Mouse (Mus musculus) heart, embryonic 16.5 days (tissue): ENCODE results near the gene Dcdc2b. TPM values are rescaled to one million over a fixed set of nuclear protein-coding genes. Genes with fewer than 3 reads are reported as not detected.

Experiments
- ATAC-seq: fragments of 200-750 bp; cut with Nextera tagmentation; replicated peaks from 2 replicates; pipeline ENCODE4 v1.8.0; 2017; ENCODE audit warnings: moderate number of reproducible peaks; ENCODE audit not compliant: insufficient read depth, low FRiP score; ENCODE audit errors: extremely low read depth
- H3K27ac ChIP-seq: fragments of 300-500 bp; sonication (generic); 2 replicates; pipeline ENCODE4 v1.5.1; 2014; ENCODE audit warnings: mild to moderate bottlenecking, low read length, control low read depth, moderate library complexity
- H3K27me3 ChIP-seq: fragments of 300-500 bp; sonication (generic); 2 replicates; pipeline ENCODE4 v1.6.1; 2014; ENCODE audit warnings: low read length, mixed read lengths; ENCODE audit not compliant: control insufficient read depth, insufficient read depth
- H3K36me3 ChIP-seq: fragments of 300-500 bp; sonication (generic); 2 replicates; pipeline ENCODE4 v1.6.1; 2014; ENCODE audit not compliant: control insufficient read depth, insufficient read depth
- H3K4me1 ChIP-seq: fragments of 300-500 bp; sonication (generic); 2 replicates; pipeline ENCODE4 v1.6.1; 2014; ENCODE audit warnings: low read length, mixed read lengths; ENCODE audit not compliant: control insufficient read depth, insufficient read depth
- H3K4me2 ChIP-seq: fragments of 300-500 bp; sonication (generic); 2 replicates; pipeline ENCODE4 v1.6.1; 2014; ENCODE audit warnings: low read depth, mild to moderate bottlenecking, control low read depth, low read length
- H3K4me3 ChIP-seq: fragments of 300-500 bp; sonication (generic); 2 replicates; pipeline ENCODE4 v1.5.1; 2014; ENCODE audit warnings: mild to moderate bottlenecking, control low read depth, low read length
- H3K9ac ChIP-seq: fragments of 300-500 bp; sonication (generic); 2 replicates; pipeline ENCODE4 v1.6.1; 2014; ENCODE audit warnings: low read length, control low read depth
- H3K9me3 ChIP-seq: fragments of 300-500 bp; sonication (generic); replicated peaks from 2 replicates; pipeline ENCODE4 v1.6.1; 2016; ENCODE audit warnings: low read length; ENCODE audit not compliant: control insufficient read depth
- WGBS: fragments of 180-500 bp; shearing (Covaris S2); extraction: QIAGEN DNeasy Blood & Tissue Kit; methylation state at CpG from one replicate; pipeline ENCODE4 v1.1.7; 2014; 5-methylcytosine and 5-hydroxymethylcytosine counted together
- polyA plus RNA-seq: library from polyadenylated mRNA; unstranded; fragments of >200 nt; fragmentation: Nextera tagmentation; extraction: Ambion mirVana; gene quantifications from 2 replicates; pipeline ENCODE4 v1.2.1, GENCODE M21; 2015

Gene Dcdc2b
- polyA plus RNA-seq, 1 experiment from 2014 or later = 1.8 TPM

DNA sequence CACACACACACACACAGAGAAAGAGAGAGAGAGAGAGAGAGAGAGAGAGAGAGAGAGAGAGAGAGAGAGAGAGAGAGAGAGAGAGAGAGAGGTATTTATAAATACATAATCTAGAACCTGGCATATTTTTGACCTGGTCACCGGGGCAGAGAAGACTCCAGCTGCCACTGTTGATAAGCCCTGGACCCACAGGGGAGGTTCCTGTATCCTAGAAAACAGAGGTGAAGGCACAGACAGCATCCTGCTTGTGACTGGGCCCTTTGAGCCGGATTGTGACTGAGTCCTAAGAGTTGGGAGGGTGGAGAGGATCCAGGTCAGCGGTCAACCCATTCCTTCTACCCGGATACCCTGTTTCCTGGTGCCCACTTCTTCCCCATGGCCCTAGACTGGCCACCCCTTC lies 25.2 kb downstream of the Dcdc2b start:
- H3K4me3 ChIP-seq = no peak overlapping the region
- no peak for ATAC-seq
- H3K36me3 ChIP-seq = peaks cover 31% of the 10 kb centered on the region
- no peaks in the 10 kb centered on the region for H3K27me3 ChIP-seq
- no peak overlapping the region for H3K4me2 ChIP-seq
- H3K9ac ChIP-seq = no peak overlapping the region
- no peak overlapping the region for H3K27ac ChIP-seq
- no peaks in the 10 kb centered on the region for H3K9me3 ChIP-seq
- H3K4me1 ChIP-seq = peaks cover 8% of the 10 kb centered on the region; the same call in 1 of the 2 replicates
- 60% methylated on average over 4 of the region's 4 CpGs for WGBS

DNA sequence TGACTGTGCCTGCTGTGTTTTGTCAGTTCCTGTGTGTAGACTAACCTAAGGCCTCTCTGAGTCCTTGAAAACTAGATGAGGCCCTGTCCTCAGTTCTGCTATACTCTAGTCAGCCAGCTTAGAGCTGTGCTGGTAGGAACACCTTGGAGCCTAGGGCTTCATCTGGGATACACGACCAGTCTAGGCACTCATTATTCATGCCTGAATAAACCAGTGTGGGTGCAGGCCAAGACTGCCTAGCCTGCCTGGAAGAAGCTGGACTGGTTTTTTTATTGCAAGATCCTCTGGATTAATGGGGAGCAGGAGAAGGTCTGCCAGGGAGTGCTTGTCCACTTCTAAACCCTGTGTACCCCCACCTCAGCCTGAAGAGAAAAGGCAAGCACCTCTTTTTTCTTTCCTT lies 27.1 kb downstream of the Dcdc2b start:
- Histone ChIP-seq H3K9ac (no peak overlapping the region), H3K4me1 (peaks cover 8% of the 10 kb centered on the region; the same call in 1 of the 2 replicates), H3K4me3 (no peak overlapping the region), H3K4me2 (no peak overlapping the region), H3K9me3 (no peaks in the 10 kb centered on the region), H3K36me3 (peaks cover 15% of the 10 kb centered on the region), H3K27ac (no peak overlapping the region), H3K27me3 (no peaks in the 10 kb centered on the region)
- 59% methylated on average over 1 of the region's 1 CpGs for WGBS
- ATAC-seq = no peak

GRCm38 (mm10) chr4:129585773-129586172 lies 28.3 kb downstream of the Dcdc2b start:
- H3K36me3 ChIP-seq = peaks cover 4% of the 10 kb centered on the region
- no peak overlapping the region for H3K27ac ChIP-seq
- H3K4me2 ChIP-seq = peak overlapping the region; percentile 85; the same call in 1 of the 2 replicates
- whole genome bisulfite sequencing = 78% methylated on average over 9 of the region's 9 CpGs
- H3K9me3 ChIP-seq = no peaks in the 10 kb centered on the region
- H3K4me3 ChIP-seq = no peak overlapping the region; the same call in 1 of the 2 replicates
- ATAC-seq = no peak
- peaks cover 8% of the 10 kb centered on the region; the same call in 1 of the 2 replicates for H3K4me1 ChIP-seq
- no peaks in the 10 kb centered on the region for H3K27me3 ChIP-seq
- H3K9ac ChIP-seq = no peak overlapping the region; the same call in 1 of the 2 replicates

DNA sequence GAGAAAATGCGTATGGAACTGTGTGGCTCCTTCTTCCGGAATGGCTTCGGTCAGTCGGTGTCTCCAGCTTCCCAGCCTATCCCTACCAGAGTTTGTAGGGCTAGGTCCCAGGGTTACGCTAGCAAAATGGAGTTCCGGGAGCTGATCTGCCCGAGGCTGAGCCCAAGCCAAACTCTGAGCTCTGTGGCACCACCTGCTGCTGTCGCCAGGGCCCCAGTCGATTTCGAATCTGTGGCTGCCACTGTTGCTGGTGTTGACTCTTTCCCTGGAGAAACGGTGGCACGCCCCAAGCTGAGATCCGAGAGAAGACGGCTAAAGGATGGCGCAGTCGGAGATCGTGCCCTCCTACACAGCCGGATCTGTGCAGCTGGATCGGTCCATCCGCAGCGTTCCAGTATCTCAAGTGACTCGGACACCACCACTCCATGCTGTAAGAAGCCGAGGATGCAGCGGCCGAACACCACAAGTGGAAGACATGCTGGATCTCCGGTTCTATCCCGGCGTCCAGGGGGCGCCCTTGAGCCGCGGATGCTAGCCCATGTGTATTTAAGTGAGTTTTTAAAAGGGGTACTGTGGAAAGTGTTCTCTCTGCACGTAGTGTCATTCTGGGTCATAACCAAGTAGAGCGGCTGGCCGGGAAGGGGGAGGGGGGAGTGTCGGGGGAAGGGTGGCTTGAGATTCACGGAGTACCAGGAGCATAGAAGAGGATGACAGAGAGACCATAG lies 29.0 kb downstream of the Dcdc2b start:
- Histone ChIP-seq H3K9ac (peak overlapping the region; percentile 76), H3K27me3 (no peaks in the 10 kb centered on the region), H3K4me1 (peaks cover 8% of the 10 kb centered on the region; the same call in 1 of the 2 replicates), H3K4me2 (peak overlapping the region; percentile 85), H3K27ac (peak overlapping the region; percentile 73), H3K36me3 (no peaks in the 10 kb centered on the region), H3K4me3 (peak overlapping the region; percentile 62), H3K9me3 (no peaks in the 10 kb centered on the region)
- WGBS = 1% methylated on average over 36 of the region's 36 CpGs
- peak; percentile 69 for ATAC-seq

- H3K9me3 ChIP-seq = no peaks in the 10 kb centered on the region
- no peaks in the 10 kb centered on the region for H3K36me3 ChIP-seq
- peak overlapping the region; percentile 76 for H3K9ac ChIP-seq
- H3K27ac ChIP-seq = peak overlapping the region; percentile 73
- H3K4me2 ChIP-seq = peak overlapping the region; percentile 85
- peaks cover 8% of the 10 kb centered on the region; the same call in 1 of the 2 replicates for H3K4me1 ChIP-seq
- H3K27me3 ChIP-seq = no peaks in the 10 kb centered on the region
- peak overlapping the region; percentile 62 for H3K4me3 ChIP-seq
- no peak; the same call in 1 of the 2 replicates for ATAC-seq
- 70% methylated on average over 1 of the region's 1 CpGs for WGBS
These were observed 29.7 kb downstream of the Dcdc2b start for GRCm38 (mm10) chr4:129584370-129584769.

DNA sequence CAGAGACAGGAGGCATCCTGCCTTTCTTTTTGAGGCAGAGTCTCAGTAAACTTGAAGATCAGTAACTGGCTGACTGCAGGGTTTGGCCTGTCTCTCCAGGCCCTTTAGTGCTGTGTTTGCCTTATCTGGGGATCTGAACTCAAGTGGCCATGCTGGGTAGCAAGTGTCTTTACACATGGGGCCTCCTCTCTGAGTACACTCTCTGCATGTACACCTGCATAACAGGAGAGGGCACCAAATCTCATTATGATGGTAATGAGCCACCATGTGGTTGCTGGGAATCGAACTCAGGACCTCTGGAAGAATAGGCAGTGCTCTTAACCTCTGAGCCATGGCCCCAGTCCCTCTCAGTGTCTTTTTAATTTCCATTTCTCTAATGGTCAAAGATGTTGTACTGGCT lies 31.8 kb downstream of the Dcdc2b start:
- Histone ChIP-seq H3K27me3 (no peaks in the 10 kb centered on the region), H3K4me2 (no peak overlapping the region), H3K9me3 (no peaks in the 10 kb centered on the region), H3K9ac (no peak overlapping the region), H3K36me3 (no peaks in the 10 kb centered on the region), H3K27ac (no peak overlapping the region), H3K4me1 (peaks cover 8% of the 10 kb centered on the region; the same call in 1 of the 2 replicates), H3K4me3 (no peak overlapping the region)
- no peak for ATAC-seq
- WGBS = 75% methylated on average over 1 of the region's 1 CpGs

GRCm38 (mm10) chr4:129580347-129580746 lies 33.7 kb downstream of the Dcdc2b start:
- Histone ChIP-seq H3K4me1 (peaks cover 10% of the 10 kb centered on the region; the same call in 1 of the 2 replicates), H3K4me3 (no peak overlapping the region), H3K9ac (no peak overlapping the region), H3K9me3 (no peaks in the 10 kb centered on the region), H3K27me3 (no peaks in the 10 kb centered on the region), H3K4me2 (no peak overlapping the region), H3K36me3 (no peaks in the 10 kb centered on the region), H3K27ac (0 out of 2 replicates have a peak overlapping the region, but pooled peaks have one; percentile 22)
- 67% methylated on average over 7 of the region's 7 CpGs for WGBS
- ATAC-seq = no peak

DNA sequence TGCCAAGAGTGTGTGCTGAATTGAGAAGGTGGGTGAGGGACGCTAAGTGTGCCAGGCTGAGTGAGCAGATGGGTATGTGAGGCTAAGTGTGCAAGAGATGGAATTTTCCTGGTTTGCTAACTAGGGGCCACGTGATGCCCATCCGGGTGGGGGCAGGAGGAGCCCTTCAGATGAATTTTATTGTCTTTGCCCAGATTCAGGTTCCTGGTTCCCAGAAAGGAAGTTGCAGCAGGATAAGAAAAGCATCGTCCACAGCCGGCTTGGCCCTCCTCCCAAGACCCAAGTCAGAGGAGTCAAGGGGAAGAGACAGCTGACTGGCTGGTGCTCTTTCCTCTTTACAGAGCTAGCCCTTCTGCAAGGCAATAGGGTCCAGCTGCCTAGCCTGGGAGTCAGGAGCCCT lies 35.6 kb downstream of the Dcdc2b start, which contains the start of gene Fam167b:
Gene Fam167b, minus strand, starts transcription at position 84 of the 400 bp plus-strand sequence.
- no peaks in the 10 kb centered on the region for H3K9me3 ChIP-seq
- no peaks in the 10 kb centered on the region for H3K27me3 ChIP-seq
- no peak within 1 kb of the TSS for H3K4me3 ChIP-seq
- WGBS = 54% methylated on average over 5 of the region's 5 CpGs
- H3K36me3 ChIP-seq = no peaks in the 10 kb centered on the region
- peak within 1 kb of the TSS; percentile 35 for H3K4me2 ChIP-seq
- 0 out of 2 replicates have a peak, but pooled peaks have one; percentile 16 for ATAC-seq
- peaks cover 7% of the 10 kb centered on the region for H3K4me1 ChIP-seq
- peak within 1 kb of the TSS; percentile 6; the same call in 1 of the 2 replicates for H3K9ac ChIP-seq
- peak within 1 kb of the TSS; percentile 70 for H3K27ac ChIP-seq

GRCm38 (mm10) chr4:129577688-129578087 lies 36.4 kb downstream of the Dcdc2b start:
- Histone ChIP-seq H3K27me3 (no peaks in the 10 kb centered on the region), H3K4me2 (peak overlapping the region; percentile 35), H3K9me3 (no peaks in the 10 kb centered on the region), H3K27ac (peak overlapping the region; percentile 70), H3K9ac (no peak overlapping the region), H3K4me1 (peaks cover 8% of the 10 kb centered on the region), H3K4me3 (no peak overlapping the region), H3K36me3 (no peaks in the 10 kb centered on the region)
- WGBS = 81% methylated on average over 7 of the region's 7 CpGs
- ATAC-seq = no peak
